Mouse (Mus musculus) erythroblast, embryonic 14.5 days (primary cell): ENCODE data around the gene A330070K13Rik. TPM values are rescaled to one million over a fixed set of nuclear protein-coding genes. Genes with fewer than 3 reads are reported as not detected.

ENCODE experiments used
- H3K27me3 ChIP-seq: 2 replicates; pipeline ENCODE4 v1.6.1; 2012; ENCODE audit warnings: inconsistent platforms; ENCODE audit not compliant: control insufficient read depth
- H3K36me3 ChIP-seq: 2 replicates; pipeline ENCODE4 v1.6.1; 2012; ENCODE audit warnings: mild to moderate bottlenecking, inconsistent platforms; ENCODE audit not compliant: control insufficient read depth
- H3K4me1 ChIP-seq: 2 replicates; pipeline ENCODE4 v1.6.1; 2012; ENCODE audit warnings: inconsistent platforms; ENCODE audit not compliant: control insufficient read depth
- H3K4me3 ChIP-seq: replicated peaks from 2 replicates; pipeline ENCODE3; 2012; ENCODE audit warnings: moderate library complexity, mild to moderate bottlenecking, inconsistent platforms
- H3K9me3 ChIP-seq: 2 replicates; pipeline ENCODE4 v1.6.1; 2012; ENCODE audit warnings: low read length, inconsistent platforms, mixed read lengths; ENCODE audit not compliant: control insufficient read depth
- GATA1 ChIP-seq: IDR thresholded peaks from 2 replicates; pipeline ENCODE4 v1.6.1; 2012; ENCODE audit warnings: low read length, inconsistent platforms, mixed read lengths
- TAL1 ChIP-seq: IDR thresholded peaks from 3 replicates; pipeline ENCODE4 v1.6.1; 2012; ENCODE audit warnings: low read length, inconsistent platforms, mixed read lengths
- polyA plus RNA-seq: library from polyadenylated mRNA; stranded (reverse); fragments of >175 nt; gene quantifications from 2 replicates; pipeline ENCODE4 v1.2.3, GENCODE M21; 2012

The A330070K13Rik gene
- polyA plus RNA-seq: not detected in 2 replicates

DNA sequence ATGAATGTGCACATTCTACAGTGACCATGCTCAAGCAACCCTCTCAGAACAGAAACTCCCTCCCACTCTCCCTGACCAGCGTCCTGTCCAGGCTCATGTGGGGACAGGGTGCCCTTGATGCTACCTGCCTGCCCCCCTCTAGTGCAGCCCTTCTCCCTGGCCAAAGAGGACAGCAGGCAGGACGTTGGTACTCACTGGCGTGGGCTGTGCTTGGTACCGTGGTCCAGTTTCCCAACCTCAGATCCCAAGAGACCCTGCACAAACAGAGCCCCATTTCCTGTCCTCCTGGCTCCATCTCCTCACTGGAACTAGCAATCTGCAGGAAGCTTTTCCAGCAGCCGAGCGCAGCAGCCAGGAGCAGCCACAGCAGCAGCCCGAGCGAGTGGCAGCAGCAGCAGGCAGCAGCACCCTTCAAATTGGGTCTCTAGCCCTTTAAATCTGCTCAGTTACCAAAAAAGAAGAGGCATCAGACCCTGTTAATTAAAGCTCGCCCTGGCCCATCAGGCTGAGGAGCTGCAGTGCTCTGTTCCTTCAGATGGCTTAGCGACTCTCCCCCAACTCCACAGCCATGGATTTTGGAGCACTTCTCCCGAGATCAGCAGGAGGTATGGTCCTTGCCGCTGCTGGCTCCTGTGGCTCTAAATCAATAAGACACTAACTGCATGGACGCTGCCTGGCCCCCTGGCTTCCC lies at the start of gene A330070K13Rik:
Gene A330070K13Rik (minus strand): TSS at position 410 of the 691 bp plus-strand sequence.
- H3K4me1 ChIP-seq: no peaks in the 10 kb centered on the region
- H3K27me3 ChIP-seq: no peaks in the 10 kb centered on the region
- no peaks in the 10 kb centered on the region for H3K36me3 ChIP-seq
- TF ChIP-seq TAL1: no peak
- TF ChIP-seq GATA1: no peak
- H3K9me3 ChIP-seq: peaks cover 3% of the 10 kb centered on the region
- no peak within 1 kb of the TSS for H3K4me3 ChIP-seq

DNA sequence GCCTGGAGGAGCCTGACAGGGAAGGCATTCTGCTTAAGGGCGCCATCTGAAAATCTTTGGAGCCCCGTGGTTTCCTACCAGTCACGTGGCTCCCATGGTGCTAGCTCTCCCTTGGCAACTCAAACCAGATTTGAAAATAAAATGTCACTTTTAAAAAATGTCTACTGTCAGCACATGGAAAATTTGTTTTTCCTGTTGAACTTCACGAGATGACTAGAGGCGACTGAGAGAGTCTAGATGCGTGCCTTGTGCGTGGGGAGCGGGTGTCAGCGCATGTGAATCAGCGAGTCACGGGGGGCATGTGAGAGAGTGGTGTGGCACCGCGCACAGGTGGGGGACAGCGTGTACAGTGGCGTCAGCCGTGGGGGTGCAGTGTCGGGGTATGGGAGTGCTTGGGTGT lies 27.1 kb upstream of the A330070K13Rik start:
- Histone ChIP-seq H3K27me3 (no peaks in the 10 kb centered on the region), H3K4me1 (no peaks in the 10 kb centered on the region), H3K36me3 (no peaks in the 10 kb centered on the region), H3K4me3 (no peak overlapping the region), H3K9me3 (peaks cover 50% of the 10 kb centered on the region)
- no peak for TF ChIP-seq GATA1
- no peak for TF ChIP-seq TAL1

DNA sequence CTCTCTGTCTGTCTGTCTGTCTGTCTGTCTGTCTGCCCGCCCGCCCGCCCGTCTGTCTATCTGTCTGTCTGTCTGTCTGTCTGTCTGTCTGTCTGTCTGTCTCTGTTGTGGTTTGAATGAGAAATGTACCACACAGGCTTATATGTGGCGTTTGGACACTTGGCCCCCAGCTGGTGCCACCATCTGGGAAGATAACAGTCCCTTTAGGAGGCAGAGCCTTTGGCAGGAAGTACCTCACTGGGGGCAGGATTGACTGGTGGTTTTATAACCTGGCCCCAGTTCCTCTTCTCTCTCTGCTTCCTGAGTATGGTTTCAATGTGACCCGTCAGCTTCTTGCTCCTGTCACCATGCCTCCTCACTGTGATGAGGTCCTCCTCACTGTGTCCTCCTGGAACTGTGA lies 25.3 kb upstream of the A330070K13Rik start:
- Histone ChIP-seq H3K36me3 (no peaks in the 10 kb centered on the region), H3K4me1 (no peaks in the 10 kb centered on the region), H3K27me3 (no peaks in the 10 kb centered on the region), H3K4me3 (no peak overlapping the region), H3K9me3 (peaks cover 53% of the 10 kb centered on the region)
- TF ChIP-seq GATA1 (no peak), TAL1 (no peak)

DNA sequence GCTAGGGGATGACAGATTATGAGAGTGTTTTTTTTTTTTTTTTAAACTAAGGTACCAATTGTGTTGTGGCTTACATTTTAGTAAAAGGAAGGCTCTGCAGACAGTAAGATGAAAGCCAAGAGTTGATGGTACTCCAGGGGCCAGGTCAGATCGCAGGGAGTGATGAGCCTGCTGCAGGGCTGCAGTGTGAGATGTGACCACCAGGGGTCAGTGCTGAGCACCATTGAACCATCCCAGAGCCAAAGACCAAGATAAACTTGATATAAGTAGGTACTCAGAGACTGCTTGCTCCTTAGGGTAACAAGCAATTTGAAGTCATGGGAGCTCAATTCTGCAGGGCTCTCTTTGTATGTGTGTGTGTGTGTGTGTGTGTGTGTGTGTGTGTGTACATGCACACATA lies 20.8 kb upstream of the A330070K13Rik start:
- Histone ChIP-seq H3K9me3 (peaks cover 45% of the 10 kb centered on the region), H3K4me3 (no peak overlapping the region), H3K4me1 (no peaks in the 10 kb centered on the region), H3K27me3 (no peaks in the 10 kb centered on the region), H3K36me3 (no peaks in the 10 kb centered on the region)
- TF ChIP-seq GATA1 (no peak), TAL1 (no peak)

DNA sequence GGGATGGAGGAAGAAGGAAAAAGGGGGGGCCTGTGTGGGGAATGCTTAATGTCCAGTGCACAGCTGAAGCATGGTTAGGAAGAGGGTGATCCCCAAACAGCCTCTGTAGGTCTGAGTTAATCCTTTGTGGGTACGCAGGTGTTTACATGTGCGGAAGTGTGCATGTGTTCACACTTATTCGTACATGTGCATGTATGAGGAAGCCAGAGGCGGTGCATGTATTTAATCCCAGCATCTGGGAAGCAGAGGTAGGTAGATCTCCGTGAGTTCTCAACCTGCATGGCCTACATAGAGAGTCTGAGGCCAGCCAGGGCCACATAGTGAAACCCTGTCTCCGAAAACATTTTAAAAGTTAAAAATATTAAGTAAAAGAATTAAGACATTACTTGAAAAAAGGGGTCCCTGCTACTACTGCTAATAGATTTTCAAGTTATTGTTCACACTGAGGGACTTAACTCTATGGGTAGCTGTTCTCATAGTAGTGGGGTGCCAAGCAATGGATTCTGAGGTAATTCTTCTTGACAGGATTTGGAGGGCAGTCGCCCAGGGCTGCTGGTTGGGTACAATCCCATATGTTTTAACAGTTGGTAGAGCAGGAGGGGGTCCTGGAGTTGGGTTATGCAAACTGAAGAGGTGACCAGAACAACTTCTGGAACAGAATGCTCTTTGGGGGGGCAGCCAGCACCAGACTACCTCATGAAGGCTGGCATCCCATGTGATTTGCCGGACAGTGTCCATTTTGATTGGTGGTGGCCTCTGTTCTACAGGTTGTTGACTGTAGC lies 15.9 kb upstream of the A330070K13Rik start:
- TF ChIP-seq GATA1: no peak
- TF ChIP-seq TAL1: no peak
- peaks cover 46% of the 10 kb centered on the region for H3K9me3 ChIP-seq
- no peaks in the 10 kb centered on the region for H3K27me3 ChIP-seq
- H3K4me3 ChIP-seq: no peak overlapping the region
- no peaks in the 10 kb centered on the region for H3K36me3 ChIP-seq
- H3K4me1 ChIP-seq: no peaks in the 10 kb centered on the region

DNA sequence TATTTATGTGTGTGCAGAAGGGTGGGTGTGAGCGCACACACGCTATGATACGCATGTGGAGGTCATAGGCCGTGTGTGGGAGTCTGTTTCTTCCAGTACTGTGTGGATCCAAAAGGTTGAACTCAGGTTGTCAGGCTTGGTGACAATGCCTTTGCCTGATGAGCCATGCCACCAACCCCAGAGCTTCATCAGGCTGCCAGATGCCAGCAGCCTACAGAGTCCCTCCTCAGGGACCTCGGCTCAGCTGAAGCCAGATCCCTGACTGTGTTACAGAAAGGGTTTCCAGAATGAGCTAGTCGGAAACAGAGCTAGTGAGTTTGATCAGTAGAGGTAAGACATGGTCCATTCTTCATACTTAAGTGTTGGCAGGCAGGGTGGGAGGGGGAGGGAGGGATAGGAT lies 10.7 kb upstream of the A330070K13Rik start:
- Histone ChIP-seq H3K9me3 (peaks cover 31% of the 10 kb centered on the region), H3K4me1 (no peaks in the 10 kb centered on the region), H3K36me3 (no peaks in the 10 kb centered on the region), H3K27me3 (no peaks in the 10 kb centered on the region), H3K4me3 (no peak overlapping the region)
- TF ChIP-seq TAL1 (no peak), GATA1 (no peak)

DNA sequence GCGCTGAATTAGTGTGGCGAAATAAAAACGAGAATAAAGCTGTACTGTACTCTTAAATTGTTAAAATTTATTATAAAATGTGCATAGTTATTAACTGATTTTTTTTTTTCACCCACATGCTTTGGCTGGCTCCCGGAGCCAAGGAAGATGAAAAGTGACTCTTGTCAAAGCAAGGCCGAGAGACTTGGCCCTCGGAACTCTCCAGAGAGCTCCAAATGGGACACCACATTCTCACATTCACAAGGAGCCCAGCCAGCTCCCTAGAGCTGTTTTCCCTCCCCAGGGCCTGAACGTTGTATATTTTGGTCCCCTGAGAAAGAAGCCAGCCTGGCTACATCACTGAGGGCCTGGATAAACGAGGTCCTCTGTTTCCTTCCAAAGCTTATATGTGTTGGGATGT lies 10.0 kb upstream of the A330070K13Rik start:
- H3K4me3 ChIP-seq: no peak overlapping the region
- no peaks in the 10 kb centered on the region for H3K4me1 ChIP-seq
- TF ChIP-seq GATA1 (no peak), TAL1 (no peak)
- H3K9me3 ChIP-seq: peaks cover 26% of the 10 kb centered on the region
- H3K27me3 ChIP-seq: no peaks in the 10 kb centered on the region
- H3K36me3 ChIP-seq: no peaks in the 10 kb centered on the region

DNA sequence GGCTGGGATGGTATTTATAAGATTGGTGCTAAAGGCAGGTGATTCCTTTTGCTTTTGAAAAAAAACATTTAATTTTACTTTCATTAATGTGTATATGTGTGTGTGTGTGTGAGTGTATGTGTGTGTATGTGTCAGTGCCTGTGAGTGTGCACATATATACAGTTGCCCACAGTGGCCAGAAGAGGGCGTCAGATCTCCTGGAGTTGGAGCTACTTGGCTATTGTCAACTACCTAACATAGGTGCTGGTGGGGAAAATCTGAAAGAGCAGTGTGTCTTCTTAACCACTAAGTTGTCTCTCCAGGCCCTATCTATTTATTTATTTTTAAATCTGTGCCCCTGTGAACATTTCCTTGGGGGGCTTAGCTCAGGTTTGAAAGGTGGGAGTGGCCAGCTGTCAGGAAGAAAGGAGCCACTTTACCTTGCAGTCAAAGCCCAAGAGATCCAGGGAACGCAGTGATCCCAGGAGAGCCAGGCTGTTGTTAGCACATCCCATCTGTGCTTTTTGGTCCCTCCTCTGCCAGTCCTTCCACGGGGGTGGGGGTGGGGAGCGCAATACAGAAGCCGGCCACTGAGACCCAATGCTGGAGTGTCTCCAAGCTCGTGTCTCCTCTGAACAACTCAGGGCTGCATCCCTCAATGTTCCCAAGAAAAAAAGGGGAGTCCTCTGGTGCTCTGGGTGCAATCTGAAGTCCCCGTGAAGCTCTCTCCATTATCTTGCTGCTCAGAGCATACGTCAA lies 9.4 kb upstream of the A330070K13Rik start:
- Histone ChIP-seq H3K4me1 (no peaks in the 10 kb centered on the region), H3K27me3 (no peaks in the 10 kb centered on the region), H3K4me3 (no peak overlapping the region), H3K36me3 (no peaks in the 10 kb centered on the region), H3K9me3 (peaks cover 20% of the 10 kb centered on the region)
- TF ChIP-seq GATA1 (no peak), TAL1 (no peak)

DNA sequence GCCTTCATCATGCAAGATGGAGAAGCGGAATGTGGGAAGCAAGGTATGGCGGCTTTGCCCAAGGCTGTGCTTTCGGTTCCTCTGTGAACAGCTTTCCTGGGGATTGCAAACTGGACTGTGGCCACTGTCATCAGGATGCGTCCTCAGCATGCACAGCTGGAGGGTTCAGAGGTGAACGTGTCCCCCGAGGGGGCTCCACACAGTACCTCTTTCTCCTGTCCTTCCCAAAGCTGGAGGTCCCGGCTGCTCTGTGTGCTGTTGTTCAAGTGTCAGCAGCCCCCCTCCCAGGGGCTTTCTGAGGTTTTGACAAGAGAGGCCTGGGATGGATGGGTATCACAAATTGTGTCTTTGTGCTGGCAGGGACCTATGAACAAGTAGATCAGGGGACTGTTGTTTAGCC lies 2.0 kb upstream of the A330070K13Rik start:
- Histone ChIP-seq H3K4me3 (no peak overlapping the region), H3K36me3 (no peaks in the 10 kb centered on the region), H3K27me3 (no peaks in the 10 kb centered on the region), H3K4me1 (no peaks in the 10 kb centered on the region), H3K9me3 (peaks cover 6% of the 10 kb centered on the region; the same call in 1 of the 2 replicates)
- no peak for TF ChIP-seq GATA1
- no peak for TF ChIP-seq TAL1
